Mouse (Mus musculus) midbrain, postnatal 0 days (tissue): Measurements from ENCODE around the gene Fcho2. TPM values are rescaled to one million over a fixed set of nuclear protein-coding genes. Genes with fewer than 3 reads are reported as not detected.
"Not testable (repeated sequence)": the region's sequence is repeated elsewhere in the genome, so short reads cannot be mapped to it uniquely, and the experiment has no call there.

ENCODE experiments used
- ATAC-seq: fragments of 200-750 bp; cut with Nextera tagmentation; 2 replicates; pipeline ENCODE4 v1.8.0; 2017; ENCODE audit warnings: moderate number of reproducible peaks, mild to moderate bottlenecking, moderate TSS enrichment, moderate library complexity; ENCODE audit not compliant: low FRiP score
- DNase-seq: peaks from one replicate; pipeline ENCODE4 v3.0.0-alpha.2; 2015; ENCODE audit warnings: low spot score
- H3K27ac ChIP-seq: fragments of 300-500 bp; sonication (generic); 2 replicates; pipeline ENCODE4 v1.5.1; 2014; ENCODE audit warnings: low read depth, mild to moderate bottlenecking, low read length, mixed read lengths
- H3K27me3 ChIP-seq: fragments of 300-500 bp; sonication (generic); 2 replicates; pipeline ENCODE4 v1.6.1; 2014; ENCODE audit warnings: low read length, control low read depth, mixed read lengths; ENCODE audit not compliant: insufficient read depth
- H3K36me3 ChIP-seq: fragments of 300-500 bp; sonication (generic); 2 replicates; pipeline ENCODE4 v1.6.1; 2014; ENCODE audit warnings: low read length, control low read depth, mixed read lengths; ENCODE audit not compliant: insufficient read depth
- H3K4me1 ChIP-seq: fragments of 300-500 bp; sonication (generic); 2 replicates; pipeline ENCODE4 v1.6.1; 2014; ENCODE audit warnings: mild to moderate bottlenecking, control low read depth, antibody characterized with exemption, low read length, mixed read lengths; ENCODE audit not compliant: insufficient read depth
- H3K4me2 ChIP-seq: fragments of 300-500 bp; sonication (generic); 2 replicates; pipeline ENCODE4 v1.6.1; 2014; ENCODE audit warnings: low read depth, mild to moderate bottlenecking, low read length, mixed read lengths; ENCODE audit not compliant: poor library complexity, severe bottlenecking
- H3K4me3 ChIP-seq: fragments of 300-500 bp; sonication (generic); 2 replicates; pipeline ENCODE4 v1.5.1; 2014; ENCODE audit warnings: low read depth, mild to moderate bottlenecking, low read length, moderate library complexity
- H3K9ac ChIP-seq: fragments of 300-500 bp; sonication (generic); replicated peaks from 2 replicates; pipeline ENCODE4 v1.6.1; 2014; ENCODE audit warnings: mild to moderate bottlenecking, low read length, moderate library complexity, mixed read lengths; ENCODE audit not compliant: poor library complexity, severe bottlenecking
- H3K9me3 ChIP-seq: fragments of 300-500 bp; sonication (generic); 2 replicates; pipeline ENCODE4 v1.6.1; 2016; ENCODE audit warnings: low read length, control low read depth
- CTCF ChIP-seq: IDR thresholded peaks from 2 replicates; pipeline ENCODE4 v1.5.1; 2016; ENCODE audit warnings: antibody characterized with exemption, mild to moderate bottlenecking
- WGBS: fragments of 180-500 bp; shearing (Covaris S2); extraction: QIAGEN DNeasy Blood & Tissue Kit; methylation state at CpG from one replicate; pipeline ENCODE4 v1.1.7; 2014; 5-methylcytosine and 5-hydroxymethylcytosine counted together
- polyA plus RNA-seq: library from polyadenylated mRNA; unstranded; fragments of >200 nt; fragmentation: Nextera tagmentation; extraction: Ambion mirVana; gene quantifications from 2 replicates; pipeline ENCODE4 v1.2.1, GENCODE M21; 2015
- total RNA-seq: library from RNA; depleted of rRNA; stranded (reverse); fragments of >200 nt; gene quantifications from 2 replicates; pipeline ENCODE4 v1.2.3, GENCODE M21; 2014

Gene Fcho2
- total and polyA plus RNA-seq, 2 experiments from 2014 or later, result 15.1 to 16.4 TPM

- WGBS, result 62% methylated on average over 4 of the region's 4 CpGs
- Histone ChIP-seq H3K36me3 (no peaks in the 10 kb centered on the region), H3K27me3 (no peaks in the 10 kb centered on the region), H3K9me3 (no peaks in the 10 kb centered on the region), H3K4me1 (no peaks in the 10 kb centered on the region), H3K9ac (no peak overlapping the region), H3K4me2 (no peak overlapping the region), H3K4me3 (no peak overlapping the region), H3K27ac (no peak overlapping the region)
- DNase-seq, result no peak
- no peak for TF ChIP-seq CTCF
- ATAC-seq, result no peak
These were observed 2.5 kb upstream of the Fcho2 start for GRCm38 (mm10) chr13:98817766-98818165.

DNA sequence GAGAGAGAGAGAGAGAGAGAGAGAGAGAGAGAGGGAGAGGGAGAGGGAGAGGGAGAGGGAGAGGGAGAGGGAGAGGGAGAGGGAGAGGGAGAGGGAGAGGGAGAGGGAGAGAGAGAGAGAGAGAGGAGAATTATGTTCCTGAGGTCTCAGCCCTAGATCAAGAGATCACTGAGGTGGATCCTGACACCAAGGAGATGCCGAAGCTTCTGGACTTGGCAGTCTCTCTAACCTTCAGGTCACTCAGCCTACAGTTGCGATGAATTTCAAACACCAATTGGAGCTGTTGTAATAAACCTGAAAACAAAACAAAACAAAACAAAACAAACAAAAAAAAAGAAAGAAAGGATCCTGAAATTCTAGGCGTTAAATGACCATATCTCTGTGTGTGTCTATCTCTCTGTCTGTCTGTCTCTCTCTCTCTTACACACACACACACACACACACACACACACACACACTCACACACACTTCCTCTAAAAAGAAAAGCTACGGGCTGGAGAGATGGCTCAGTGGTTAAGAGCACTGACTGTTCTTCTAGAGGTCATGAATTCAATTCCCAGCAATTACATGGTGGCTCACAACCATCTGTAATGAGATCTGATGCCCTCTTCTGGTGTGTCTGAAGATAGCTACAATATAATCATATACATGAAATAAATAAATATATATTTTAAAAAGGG lies 1.9 kb upstream of the Fcho2 start:
- DNase-seq, H3K4me2 ChIP-seq, H3K9ac ChIP-seq, H3K36me3 ChIP-seq, H3K4me3 ChIP-seq, ATAC-seq, H3K9me3 ChIP-seq, H3K27me3 ChIP-seq, H3K4me1 ChIP-seq, H3K27ac ChIP-seq: not testable (repeated sequence)
- 76% methylated on average over 4 of the region's 4 CpGs for WGBS
- TF ChIP-seq CTCF, result 0 out of 2 replicates have a peak, but pooled peaks have one; percentile 11

DNA sequence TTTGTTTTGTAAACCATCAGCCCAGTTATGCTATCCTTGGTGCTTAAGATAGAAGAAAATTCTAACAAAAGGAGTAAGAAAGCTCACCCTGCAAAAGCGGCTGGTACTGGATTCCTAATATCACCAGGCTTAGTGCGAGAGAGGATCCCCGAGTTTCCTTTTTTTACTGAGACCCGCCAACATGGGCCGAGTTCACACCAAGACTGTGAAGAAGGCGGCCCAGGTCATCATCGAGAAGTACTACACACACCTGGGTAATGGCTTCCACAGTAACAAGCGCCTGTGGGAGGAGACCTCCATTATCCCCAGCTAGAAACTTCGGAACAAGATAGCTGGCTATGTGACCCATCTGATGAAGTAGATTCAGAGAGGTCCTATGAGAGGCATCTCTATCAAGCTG lies 1.3 kb upstream of the Fcho2 start:
- no peak overlapping the region for H3K4me3 ChIP-seq
- H3K9ac ChIP-seq, result no peak overlapping the region
- 88% methylated on average over 9 of the region's 9 CpGs for WGBS
- ATAC-seq, result no peak
- H3K27ac ChIP-seq, result no peak overlapping the region
- no peaks in the 10 kb centered on the region for H3K4me1 ChIP-seq
- no peak overlapping the region for H3K4me2 ChIP-seq
- H3K36me3 ChIP-seq, result no peaks in the 10 kb centered on the region
- no peak for DNase-seq
- H3K27me3 ChIP-seq, result no peaks in the 10 kb centered on the region
- TF ChIP-seq CTCF, result no peak
- no peaks in the 10 kb centered on the region for H3K9me3 ChIP-seq

DNA sequence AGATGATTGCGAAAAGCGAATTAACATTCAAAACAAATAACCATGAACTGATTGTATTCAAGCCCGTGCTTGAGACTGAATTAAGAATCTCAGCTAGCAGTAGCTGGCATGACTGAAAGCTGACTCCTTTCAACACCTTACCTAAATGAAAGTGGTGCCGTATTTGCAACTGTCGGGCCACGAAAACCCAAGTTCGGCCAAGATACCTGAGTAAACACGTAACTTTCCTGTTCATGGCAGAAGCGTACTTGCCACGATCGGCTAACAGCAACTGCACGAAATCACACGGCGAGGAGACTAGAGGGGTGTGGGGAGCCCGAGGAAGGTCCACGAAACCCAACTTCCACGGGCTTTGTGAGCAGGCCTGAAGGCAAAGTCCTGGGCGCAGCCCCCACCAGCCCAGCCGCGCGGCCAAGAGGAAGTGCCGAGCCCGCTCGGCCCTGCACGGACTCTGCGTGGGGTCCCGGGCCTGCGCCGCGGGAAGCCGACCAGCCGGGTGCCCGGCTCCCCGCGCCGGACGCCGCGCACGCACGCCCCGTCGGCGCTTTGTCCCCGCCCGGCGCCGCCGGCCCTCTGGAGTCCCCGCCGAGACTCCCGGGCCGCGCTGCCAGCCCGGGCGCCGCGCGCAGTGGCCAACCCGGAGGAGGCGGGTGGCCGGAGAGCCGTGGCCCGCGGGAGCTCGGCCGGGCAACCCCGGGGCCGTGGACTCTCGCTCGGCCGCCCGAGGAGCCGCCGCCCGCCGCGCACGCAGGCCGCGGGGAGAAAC lies 791 bp downstream of the Fcho2 start:
- ATAC-seq (peak; percentile 71), DNase-seq (peak; percentile 19)
- no peaks in the 10 kb centered on the region for H3K27me3 ChIP-seq
- peak overlapping the region; percentile 96 for H3K4me3 ChIP-seq
- under 1% methylated on average over 64 of the region's 81 CpGs for WGBS
- peak overlapping the region; percentile 56 for H3K4me2 ChIP-seq
- no peaks in the 10 kb centered on the region for H3K36me3 ChIP-seq
- H3K9ac ChIP-seq, result peak overlapping the region; percentile 85
- no peak for TF ChIP-seq CTCF
- peak overlapping the region; percentile 85 for H3K27ac ChIP-seq
- H3K4me1 ChIP-seq, result no peaks in the 10 kb centered on the region
- no peaks in the 10 kb centered on the region for H3K9me3 ChIP-seq

GRCm38 (mm10) chr13:98813596-98814274 lies 1.5 kb downstream of the Fcho2 start:
- H3K27ac ChIP-seq, result no peak overlapping the region; the same call in 1 of the 2 replicates
- peak overlapping the region; percentile 85 for H3K9ac ChIP-seq
- H3K4me2 ChIP-seq, result peak overlapping the region; percentile 56
- no peak for TF ChIP-seq CTCF
- H3K4me3 ChIP-seq, result peak overlapping the region; percentile 96
- no peaks in the 10 kb centered on the region for H3K27me3 ChIP-seq
- H3K9me3 ChIP-seq, result no peaks in the 10 kb centered on the region
- H3K4me1 ChIP-seq, result no peaks in the 10 kb centered on the region
- ATAC-seq, result no peak
- no peaks in the 10 kb centered on the region for H3K36me3 ChIP-seq
- no peak for DNase-seq
- WGBS, result 23% methylated on average over 12 of the region's 12 CpGs
